Mouse (Mus musculus) bone marrow macrophage, adult 2 months (primary cell): ENCODE data around the gene Stox2.

Experiments used
- CTCF ChIP-seq: IDR thresholded peaks from 2 replicates; pipeline ENCODE4 v1.5.1; 2012; ENCODE audit warnings: low read depth, mild to moderate bottlenecking, low read length, moderate library complexity
- POLR2A ChIP-seq: IDR thresholded peaks from 2 replicates; pipeline ENCODE4 v1.6.1; 2012; ENCODE audit warnings: mild to moderate bottlenecking, low read depth, low read length, borderline replicate concordance

DNA sequence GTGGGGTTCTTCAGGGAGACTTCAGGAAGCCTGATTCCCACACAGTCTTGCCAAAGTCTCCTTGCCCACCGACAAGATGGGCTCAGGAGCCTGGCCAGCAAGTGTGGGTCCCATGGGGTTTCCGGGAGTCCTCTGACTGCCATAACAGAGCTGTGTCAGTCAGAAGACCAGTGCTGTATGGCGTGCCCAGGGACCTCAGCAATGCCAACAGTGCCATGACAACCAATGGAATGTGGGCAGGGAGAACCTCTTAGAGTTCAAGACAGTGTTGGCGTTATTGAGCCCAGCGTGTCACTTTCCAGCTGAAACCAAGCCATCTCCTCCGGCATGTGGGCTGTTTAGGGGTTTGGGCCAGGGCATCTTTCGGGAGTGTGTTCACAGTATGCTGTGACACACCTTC, 33.9 kb upstream of the Stox2 start:
- TF ChIP-seq CTCF (no peak), POLR2A (no peak)
